Mouse (Mus musculus): ENCODE results near the gene Syn1. TPM values are rescaled to one million over a fixed set of nuclear protein-coding genes. Genes with fewer than 3 reads are reported as not detected.

Syn1 gene
- total RNA-seq, 1 experiment, result 1.6 TPM

- no peak overlapping the region for H3K27ac ChIP-seq (ENCODE audit: insufficient read depth, low read depth, low read length, poor library complexity, severe bottlenecking)
- H3K4me3 ChIP-seq (ENCODE audit: insufficient read depth in 1 of 2, low read depth in 1 of 2, low read length in 2 of 2, poor library complexity in 1 of 2, severe bottlenecking in 1 of 2), result no peak overlapping the region
- no peak overlapping the region for H3K9ac ChIP-seq (ENCODE audit: insufficient read depth, low read depth, low read length, poor library complexity, severe bottlenecking)
- TF ChIP-seq CHD2 (IDR thresholded peaks at IDR 0.05; ENCODE audit: low read depth, low read length) (no peak), MAFK (IDR thresholded peaks at IDR 0.05; ENCODE audit: insufficient read depth, low read depth, low read length) (no peak), ZNF384 (IDR thresholded peaks at IDR 0.05; ENCODE audit: low read depth, low read length) (no peak), HCFC1 (IDR thresholded peaks at IDR 0.05; ENCODE audit: borderline replicate concordance, insufficient read depth, low read length) (no peak), ZC3H11A (IDR thresholded peaks at IDR 0.05; ENCODE audit: borderline replicate concordance, low read depth, low read length) (no peak)
- in situ Hi-C loops (cut with MboI; ENCODE audit: low sequenced_read_pairs in 2 of 2, unreplicated experiment in 2 of 2), result no loop called here
- H3K9me3 ChIP-seq (ENCODE audit: control insufficient read depth, insufficient read depth, low read depth, low read length), result no peaks in the 10 kb centered on the region
- H3K36me3 ChIP-seq (ENCODE audit: control insufficient read depth, insufficient read depth, low read length, poor library complexity, severe bottlenecking), result peaks cover 8% of the 10 kb centered on the region
- DNase-seq (ENCODE audit: low read depth, low spot score), result no peak
- H3K4me1 ChIP-seq (ENCODE audit: control insufficient read depth in 2 of 2, insufficient read depth in 2 of 2, low read length in 2 of 2, poor library complexity in 1 of 2), result peaks cover 2 to 6% of the 10 kb centered on the region in 2 experiments; a peak in 2 of 4 replicates
Measured at GRCm38 (mm10) chrX:20931963-20932362, 11.2 kb upstream of the Syn1 start.

GRCm38 (mm10) chrX:20931364-20931763, 10.6 kb upstream of the Syn1 start, which contains the start of gene Cfp:
Gene Cfp, minus strand, starts transcription at chrX:20931555.
- H3K27ac ChIP-seq (ENCODE audit: insufficient read depth, low read depth, low read length, poor library complexity, severe bottlenecking), result 0 out of 2 replicates have a peak within 1 kb of the TSS, but pooled peaks have one; percentile 28
- in situ Hi-C loops (cut with MboI; ENCODE audit: low sequenced_read_pairs in 2 of 2, unreplicated experiment in 2 of 2), result no loop called here
- TF ChIP-seq MAFK (IDR thresholded peaks at IDR 0.05; ENCODE audit: insufficient read depth, low read depth, low read length), result no peak
- no peak for TF ChIP-seq ZNF384 (IDR thresholded peaks at IDR 0.05; ENCODE audit: low read depth, low read length)
- TF ChIP-seq ZC3H11A (IDR thresholded peaks at IDR 0.05; ENCODE audit: borderline replicate concordance, low read depth, low read length), result no peak
- TF ChIP-seq HCFC1 (IDR thresholded peaks at IDR 0.05; ENCODE audit: borderline replicate concordance, insufficient read depth, low read length), result no peak
- TF ChIP-seq CHD2 (IDR thresholded peaks at IDR 0.05; ENCODE audit: low read depth, low read length), result no peak
- H3K9ac ChIP-seq (ENCODE audit: insufficient read depth, low read depth, low read length, poor library complexity, severe bottlenecking), result no peak within 1 kb of the TSS
- DNase-seq (ENCODE audit: low read depth, low spot score), result no peak
- H3K4me3 ChIP-seq (ENCODE audit: insufficient read depth in 1 of 2, low read depth in 1 of 2, low read length in 2 of 2, poor library complexity in 1 of 2, severe bottlenecking in 1 of 2), result no peak within 1 kb of the TSS
- H3K4me1 ChIP-seq (ENCODE audit: control insufficient read depth in 2 of 2, insufficient read depth in 2 of 2, low read length in 2 of 2, poor library complexity in 1 of 2), result peaks cover 2 to 6% of the 10 kb centered on the region in 2 experiments; a peak in 2 of 4 replicates
- H3K9me3 ChIP-seq (ENCODE audit: control insufficient read depth, insufficient read depth, low read depth, low read length), result no peaks in the 10 kb centered on the region
- H3K36me3 ChIP-seq (ENCODE audit: control insufficient read depth, insufficient read depth, low read length, poor library complexity, severe bottlenecking), result peaks cover 8% of the 10 kb centered on the region

- Histone ChIP-seq H3K36me3 (ENCODE audit: control insufficient read depth, insufficient read depth, low read length, poor library complexity, severe bottlenecking) (peaks cover 6% of the 10 kb centered on the region), H3K9ac (ENCODE audit: insufficient read depth, low read depth, low read length, poor library complexity, severe bottlenecking) (no peak overlapping the region), H3K4me1 (ENCODE audit: control insufficient read depth in 2 of 2, insufficient read depth in 2 of 2, low read length in 2 of 2, poor library complexity in 1 of 2) (peaks cover 2% of the 10 kb centered on the region in 2 experiments; a peak in 1 of 4 replicates), H3K4me3 (ENCODE audit: insufficient read depth in 1 of 2, low read depth in 1 of 2, low read length in 2 of 2, poor library complexity in 1 of 2, severe bottlenecking in 1 of 2) (no peak overlapping the region), H3K27ac (ENCODE audit: insufficient read depth, low read depth, low read length, poor library complexity, severe bottlenecking) (no peak overlapping the region), H3K9me3 (ENCODE audit: control insufficient read depth, insufficient read depth, low read depth, low read length) (no peaks in the 10 kb centered on the region)
- in situ Hi-C loops (cut with MboI; ENCODE audit: low sequenced_read_pairs in 2 of 2, unreplicated experiment in 2 of 2), result no loop called here
- DNase-seq (ENCODE audit: low read depth, low spot score), result no peak
- TF ChIP-seq ZNF384 (IDR thresholded peaks at IDR 0.05; ENCODE audit: low read depth, low read length) (no peak), HCFC1 (IDR thresholded peaks at IDR 0.05; ENCODE audit: borderline replicate concordance, insufficient read depth, low read length) (no peak), MAFK (IDR thresholded peaks at IDR 0.05; ENCODE audit: insufficient read depth, low read depth, low read length) (no peak), ZC3H11A (IDR thresholded peaks at IDR 0.05; ENCODE audit: borderline replicate concordance, low read depth, low read length) (no peak), CHD2 (IDR thresholded peaks at IDR 0.05; ENCODE audit: low read depth, low read length) (no peak)
Measured at GRCm38 (mm10) chrX:20929859-20930258, 9.1 kb upstream of the Syn1 start.

- no peak for DNase-seq (ENCODE audit: low read depth, low spot score)
- peaks cover 6% of the 10 kb centered on the region for H3K36me3 ChIP-seq (ENCODE audit: control insufficient read depth, insufficient read depth, low read length, poor library complexity, severe bottlenecking)
- no peak overlapping the region for H3K9ac ChIP-seq (ENCODE audit: insufficient read depth, low read depth, low read length, poor library complexity, severe bottlenecking)
- TF ChIP-seq MAFK (IDR thresholded peaks at IDR 0.05; ENCODE audit: insufficient read depth, low read depth, low read length) (no peak), ZC3H11A (IDR thresholded peaks at IDR 0.05; ENCODE audit: borderline replicate concordance, low read depth, low read length) (no peak), ZNF384 (IDR thresholded peaks at IDR 0.05; ENCODE audit: low read depth, low read length) (no peak), CHD2 (IDR thresholded peaks at IDR 0.05; ENCODE audit: low read depth, low read length) (no peak), HCFC1 (IDR thresholded peaks at IDR 0.05; ENCODE audit: borderline replicate concordance, insufficient read depth, low read length) (no peak)
- no peaks in the 10 kb centered on the region for H3K4me1 ChIP-seq (ENCODE audit: control insufficient read depth in 2 of 2, insufficient read depth in 2 of 2, low read length in 2 of 2, poor library complexity in 1 of 2)
- H3K27ac ChIP-seq (ENCODE audit: insufficient read depth, low read depth, low read length, poor library complexity, severe bottlenecking), result no peak overlapping the region
- no peaks in the 10 kb centered on the region for H3K9me3 ChIP-seq (ENCODE audit: control insufficient read depth, insufficient read depth, low read depth, low read length)
- H3K4me3 ChIP-seq (ENCODE audit: insufficient read depth in 1 of 2, low read depth in 1 of 2, low read length in 2 of 2, poor library complexity in 1 of 2, severe bottlenecking in 1 of 2), result no peak overlapping the region
- in situ Hi-C loops (cut with MboI; ENCODE audit: low sequenced_read_pairs in 2 of 2, unreplicated experiment in 2 of 2), result no loop called here
Measured at GRCm38 (mm10) chrX:20924976-20925375, 4.2 kb upstream of the Syn1 start.

All from ES-E14 (cell line).